Mouse (Mus musculus) frontal cortex, postnatal 25 days (tissue): ENCODE data around the gene Coq7.

Experiments
- DNase-seq, 2 experiments: peaks; one replicate each; pipeline ENCODE4 v3.0.0; 2022; ENCODE audit warnings: low spot score in 2 of 2

The Coq7 gene

GRCm38 (mm10) chr7:118494892-118495579 is 38.1 kb downstream of the Coq7 start:
- no peak for DNase-seq

GRCm38 (mm10) chr7:118493892-118494291 is 39.3 kb downstream of the Coq7 start:
- DNase-seq, result no peak

GRCm38 (mm10) chr7:118491431-118492147 is 41.6 kb downstream of the Coq7 start, which contains the start of gene Itpripl2:
Gene Itpripl2 (minus strand): TSS chr7:118491975.
- DNase-seq, result peak in 1 of 2 experiments; percentile 9

- DNase-seq, result no peak
These were observed 42.3 kb downstream of the Coq7 start for GRCm38 (mm10) chr7:118490666-118491430.

GRCm38 (mm10) chr7:118489706-118490665 is 43.2 kb downstream of the Coq7 start:
- DNase-seq, result no peak

GRCm38 (mm10) chr7:118488060-118488664 is 45.0 kb downstream of the Coq7 start:
- no peak for DNase-seq

- DNase-seq, result no peak
These were observed 46.2 kb downstream of the Coq7 start for GRCm38 (mm10) chr7:118486917-118487316.

GRCm38 (mm10) chr7:118483996-118484395 is 49.2 kb downstream of the Coq7 start:
- DNase-seq, result no peak

GRCm38 (mm10) chr7:118482001-118482400 is 51.2 kb downstream of the Coq7 start:
- DNase-seq, result no peak

GRCm38 (mm10) chr7:118481047-118481810 is 51.9 kb downstream of the Coq7 start:
- DNase-seq, result no peak

GRCm38 (mm10) chr7:118480160-118480709 is 52.9 kb downstream of the Coq7 start:
- DNase-seq, result no peak

GRCm38 (mm10) chr7:118478835-118479312 is 54.3 kb downstream of the Coq7 start:
- DNase-seq, result no peak

- no peak for DNase-seq
These were observed 56.7 kb downstream of the Coq7 start for GRCm38 (mm10) chr7:118476428-118476827.

- DNase-seq, result no peak
These were observed 58.0 kb downstream of the Coq7 start for GRCm38 (mm10) chr7:118475008-118475705.

- no peak for DNase-seq
These were observed 60.3 kb downstream of the Coq7 start for GRCm38 (mm10) chr7:118472886-118473285.

GRCm38 (mm10) chr7:118468060-118468459 is 65.1 kb downstream of the Coq7 start:
- DNase-seq, result no peak

- DNase-seq, result no peak
These were observed 68.7 kb downstream of the Coq7 start for GRCm38 (mm10) chr7:118464432-118464831.

GRCm38 (mm10) chr7:118462818-118463762 is 70.1 kb downstream of the Coq7 start:
- no peak for DNase-seq
